Mouse (Mus musculus) frontal cortex, postnatal 10 days (tissue): Measurements from ENCODE around the gene Cnih1.

Experiments used
- DNase-seq, 2 experiments: peaks; one replicate each; pipeline ENCODE4 v3.0.0; 2022; ENCODE audit warnings: low spot score in 2 of 2, mixed read lengths in 1 of 2

The Cnih1 gene

GRCm38 (mm10) chr14:46725743-46726142 lies 62.5 kb downstream of the Cnih1 start:
- no peak for DNase-seq
